Mouse (Mus musculus) embryonic stem cell, embryonic (primary cell): ENCODE measurements at regions not wholly inside any gene's neighbourhood (a gene's known extent, or its start where the extent isn't known, plus 50 kb on each side); places are given as distances from the start of the nearest gene placed in this dataset.

Source experiments
- CTCF ChIA-PET, 4 experiments: fragments of 300-600 bp in 2 of 4; fragments of 350-600 bp in 2 of 4; sonication (Branson Sonifier 250); formaldehyde crosslinking; loops; one replicate each; lab custom pipeline; 2022; ENCODE audit warnings: inconsistent platforms in 2 of 4; lab: Charles Lee
- POLR2A ChIA-PET, 4 experiments: fragments of 300-600 bp in 2 of 4; fragments of 350-600 bp in 2 of 4; sonication (Branson Sonifier 250); formaldehyde crosslinking; loops; one replicate each; lab custom pipeline; 2022; ENCODE audit warnings: antibody characterized with exemption in 4 of 4, inconsistent platforms in 1 of 4; lab: Charles Lee

DNA sequence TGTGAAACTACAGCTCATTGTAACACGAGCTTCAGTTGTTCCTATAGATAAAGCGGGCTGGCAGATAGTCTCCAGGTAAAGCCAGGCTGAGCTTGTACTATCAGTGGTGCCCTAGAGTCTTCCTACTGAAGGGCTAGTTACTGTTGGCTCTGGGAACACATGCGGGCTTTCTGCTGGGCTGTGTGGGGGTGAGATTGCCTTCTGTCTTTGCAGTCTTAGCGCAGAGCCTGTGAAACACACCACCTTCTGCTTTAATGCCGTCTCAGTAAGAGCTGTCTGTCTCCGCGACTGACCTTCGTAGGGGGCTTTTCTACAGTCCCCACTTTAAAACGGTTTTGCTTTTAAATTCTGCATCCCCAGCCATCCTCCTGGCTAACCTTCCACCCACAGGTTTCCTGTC, 76.7 kb downstream of the Trim29 start:
- ChIA-PET POLR2A (interaction anchor here in 2 of 4 experiments (0.7 to 1.6 kb wide), 2 partner anchors 349 to 391 kb away, joined by 3 read pairs; no protein-coding TSS in a partner anchor), CTCF (interaction anchor here in 1 of 4 experiments (0.7 kb wide), 1 partner anchor 8 kb away, joined by 3 read pairs; no protein-coding TSS in a partner anchor)

DNA sequence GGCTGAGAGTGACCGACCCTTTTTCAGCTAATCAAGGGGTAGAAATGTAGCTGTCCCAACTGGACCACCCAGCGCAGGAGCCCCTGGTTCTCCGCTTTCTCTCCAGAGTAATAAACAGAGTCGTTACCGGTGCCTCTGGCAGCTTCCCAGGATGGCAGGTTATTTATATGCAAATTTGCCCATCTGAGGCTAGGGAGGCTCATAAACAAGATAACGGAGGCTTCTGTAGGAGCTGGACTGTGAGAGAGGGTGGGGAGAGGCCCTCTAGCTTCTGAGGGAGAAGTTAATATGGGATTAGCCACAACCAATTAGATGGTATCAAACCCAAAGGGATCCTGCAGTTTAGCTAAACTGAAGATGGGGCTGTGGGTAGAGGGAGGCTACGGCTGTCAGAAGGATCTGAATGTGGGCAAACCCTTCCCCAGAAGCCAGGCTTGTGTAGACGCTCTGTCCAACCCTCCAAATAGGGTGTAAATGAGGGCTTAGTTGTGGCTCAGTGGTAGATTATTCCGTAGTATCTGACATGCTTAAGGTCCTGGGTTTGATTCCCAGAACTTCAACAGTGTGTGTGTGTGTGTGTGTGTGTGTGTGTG, 78.9 kb downstream of the Trim29 start:
- CTCF ChIA-PET, result interaction anchor here in 2 of 4 experiments (0.5 to 1.1 kb wide), 3 partner anchors 8 to 190 kb away, joined by 3 read pairs; no protein-coding TSS in a partner anchor
- POLR2A ChIA-PET, result interaction anchor here in 2 of 4 experiments (0.7 to 1.4 kb wide), 2 partner anchors 16 to 91 kb away, joined by 4 to 6 read pairs; no protein-coding TSS in a partner anchor

- ChIA-PET POLR2A (no interaction called here), CTCF (interaction anchor here in 1 of 4 experiments (0.6 kb wide), 1 partner anchor 23 kb away, joined by 3 read pairs; no protein-coding TSS in a partner anchor)
Measured at GRCm38 (mm10) chr9:43392467-43393064, 81.9 kb downstream of the Trim29 start.

GRCm38 (mm10) chr9:43394204-43394603, 83.6 kb downstream of the Trim29 start:
- POLR2A ChIA-PET, result no interaction called here
- CTCF ChIA-PET, result interaction anchor here in 1 of 4 experiments (0.6 to 1.1 kb wide), 2 partner anchors 13 to 851 kb away, joined by 3 to 4 read pairs; no protein-coding TSS in a partner anchor

DNA sequence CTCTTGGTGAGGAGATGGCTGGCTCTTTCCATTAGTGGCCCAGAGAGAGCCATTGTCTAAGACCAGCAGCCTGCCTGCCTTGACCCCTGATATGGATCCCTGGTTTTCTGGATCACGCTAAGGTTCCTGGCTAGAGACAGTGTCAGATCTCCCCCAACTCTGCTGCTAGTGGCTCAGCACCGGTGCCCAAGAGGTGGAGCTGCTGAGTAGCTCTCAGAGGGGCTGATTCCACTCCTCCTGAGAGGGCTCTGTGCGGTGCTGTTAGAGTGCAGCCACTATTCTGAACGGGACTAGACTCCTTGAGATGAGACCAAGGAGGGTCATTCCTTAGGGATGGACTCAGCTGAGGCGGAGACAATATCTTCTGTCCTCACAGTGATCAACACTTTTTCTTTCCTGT, 84.6 kb downstream of the Trim29 start:
- CTCF ChIA-PET, result interaction anchor here in 3 of 4 experiments (0.6 to 1.1 kb wide), 5 partner anchors 8 to 451 kb away, joined by 3 read pairs; no protein-coding TSS in a partner anchor
- POLR2A ChIA-PET, result no interaction called here

GRCm38 (mm10) chr9:43396566-43396965, 85.9 kb downstream of the Trim29 start:
- CTCF ChIA-PET, result interaction anchor here (0.6 to 1.1 kb wide), 5 partner anchors 38 to 965 kb away, joined by 3 to 4 read pairs (median 3); partner anchors contain the start of gene Nectin1 (in 1 of the 4)

GRCm38 (mm10) chr9:43408493-43408892, 97.8 kb downstream of the Trim29 start:
- CTCF ChIA-PET, result no interaction called here
- POLR2A ChIA-PET, result interaction anchor here in 1 of 4 experiments (0.8 kb wide), 1 partner anchor 10 kb away, joined by 4 read pairs; no protein-coding TSS in a partner anchor

More at GRCm38 (mm10) chr9:43396566-43396965, 85.9 kb downstream of the Trim29 start:
- POLR2A ChIA-PET, result interaction anchor here in 1 of 4 experiments (1.2 kb wide), 1 partner anchor 12 kb away, joined by 3 read pairs; no protein-coding TSS in a partner anchor

DNA sequence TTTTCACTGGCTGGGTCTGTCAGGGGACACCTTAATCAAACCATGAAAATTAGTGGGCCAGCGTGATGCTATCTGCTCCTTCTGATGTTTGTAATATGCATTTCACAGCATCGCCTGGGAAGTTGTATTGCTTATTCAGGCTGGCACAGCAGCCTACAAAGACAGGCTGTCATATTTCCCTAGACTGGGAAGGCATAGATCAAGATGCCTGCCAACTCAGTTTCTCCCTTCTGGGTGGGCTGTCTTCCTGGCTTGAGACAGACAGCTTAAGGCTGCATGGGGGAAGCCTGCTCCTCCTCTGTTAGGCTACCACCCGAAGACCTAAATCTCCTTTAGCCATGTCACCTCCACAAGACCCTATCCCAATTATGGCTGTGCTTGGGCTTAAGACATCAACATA, 101.8 kb downstream of the Trim29 start:
- ChIA-PET CTCF (no interaction called here), POLR2A (no interaction called here)

- ChIA-PET POLR2A (interaction anchor here in 1 of 4 experiments (0.8 kb wide), 1 partner anchor 55 kb away, joined by 3 read pairs; no protein-coding TSS in a partner anchor), CTCF (no interaction called here)
Measured at GRCm38 (mm10) chr9:43419993-43420715, 109.5 kb downstream of the Trim29 start.

DNA sequence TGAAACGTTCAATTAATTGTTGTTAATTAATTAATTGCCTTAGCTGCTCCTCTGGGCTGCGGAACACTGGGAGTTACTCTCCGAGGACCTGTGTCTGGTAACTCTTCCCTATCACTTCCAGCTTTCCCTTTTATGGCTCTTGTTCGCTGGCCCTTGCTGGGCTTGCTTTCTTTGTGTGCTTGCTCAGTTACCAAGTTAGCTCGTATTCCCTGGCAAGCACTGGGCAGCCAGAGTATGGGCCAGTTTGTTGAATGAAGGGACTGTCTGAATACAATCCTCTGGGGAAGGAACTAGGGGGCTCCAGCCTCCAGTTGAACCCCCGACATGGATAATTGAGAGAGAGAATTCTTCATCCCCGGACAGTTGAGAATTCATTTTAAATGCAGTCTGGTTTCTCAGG, 116.4 kb downstream of the Trim29 start:
- POLR2A ChIA-PET, result no interaction called here
- CTCF ChIA-PET, result no interaction called here

- POLR2A ChIA-PET, result interaction anchor here in 1 of 4 experiments (0.7 kb wide), 1 partner anchor 709 kb away, joined by 3 read pairs; no protein-coding TSS in a partner anchor
- CTCF ChIA-PET, result interaction anchor here in 2 of 4 experiments (0.5 to 0.6 kb wide), 3 partner anchors 10 to 580 kb away, joined by 4 to 16 read pairs (median 5); no protein-coding TSS in a partner anchor
Measured at GRCm38 (mm10) chr9:43433953-43434352, 123.3 kb downstream of the Trim29 start.

- ChIA-PET POLR2A (interaction anchor here in 1 of 4 experiments (0.6 kb wide), 1 partner anchor 18 kb away, joined by 3 read pairs; no protein-coding TSS in a partner anchor), CTCF (interaction anchor here in 1 of 4 experiments (0.7 kb wide), 1 partner anchor 134 kb away, joined by 3 read pairs; no protein-coding TSS in a partner anchor)
Measured at GRCm38 (mm10) chr9:43438476-43438875, 127.8 kb downstream of the Trim29 start.

- ChIA-PET CTCF (no interaction called here), POLR2A (interaction anchor here in 1 of 4 experiments (1.4 kb wide), 1 partner anchor 19 kb away, joined by 5 read pairs; no protein-coding TSS in a partner anchor)
Measured at GRCm38 (mm10) chr9:43440959-43441510, 130.4 kb downstream of the Trim29 start.

DNA sequence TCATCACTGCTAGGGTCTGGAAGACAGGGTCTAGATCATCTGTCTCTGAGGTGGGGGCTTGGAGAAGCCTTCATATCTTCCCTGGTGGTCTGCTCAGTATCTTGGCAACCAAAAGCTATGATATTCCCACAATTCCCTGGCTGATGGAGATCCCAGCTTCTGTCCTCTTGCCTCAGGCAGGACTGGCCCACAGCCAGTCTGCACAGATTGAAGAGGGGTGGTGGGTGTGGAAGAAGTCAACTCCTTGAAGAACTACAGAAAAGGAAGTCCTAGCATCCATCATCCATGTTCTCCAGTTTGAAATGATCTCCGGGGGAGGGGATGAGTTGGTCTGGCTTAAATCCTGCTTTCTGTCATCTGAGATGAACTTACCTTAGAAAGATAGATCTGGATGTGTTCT, 134.8 kb downstream of the Trim29 start:
- POLR2A ChIA-PET, result no interaction called here
- CTCF ChIA-PET, result no interaction called here

GRCm38 (mm10) chr9:43447372-43447771, 136.7 kb downstream of the Trim29 start:
- ChIA-PET CTCF (no interaction called here), POLR2A (no interaction called here)

- ChIA-PET POLR2A (interaction anchor here in 2 of 4 experiments (0.7 to 1.0 kb wide), 2 partner anchors 18 to 44 kb away, joined by 3 to 7 read pairs; no protein-coding TSS in a partner anchor), CTCF (interaction anchor here in 1 of 4 experiments (0.9 kb wide), 1 partner anchor 30 kb away, joined by 3 read pairs; no protein-coding TSS in a partner anchor)
Measured at GRCm38 (mm10) chr9:43448981-43449380, 138.3 kb downstream of the Trim29 start.

- ChIA-PET POLR2A (interaction anchor here in 1 of 4 experiments (0.7 to 0.8 kb wide), 2 partner anchors 11 to 186 kb away, joined by 3 read pairs; no protein-coding TSS in a partner anchor), CTCF (interaction anchor here in 3 of 4 experiments (0.5 to 1.6 kb wide), 4 partner anchors 8 to 127 kb away, joined by 3 to 8 read pairs (median 3); no protein-coding TSS in a partner anchor)
Measured at GRCm38 (mm10) chr9:43453953-43454582, 143.4 kb downstream of the Trim29 start.
